Mouse (Mus musculus) brown adipose tissue, adult 24 weeks (tissue): ENCODE measurements around the gene Fut8. TPM values are rescaled to one million over a fixed set of nuclear protein-coding genes. Genes with fewer than 3 reads are reported as not detected.
"Not testable (repeated sequence)": the region's sequence is repeated elsewhere in the genome, so short reads cannot be mapped to it uniquely, and the experiment has no call there.

Experiments
- H3K27ac ChIP-seq: fragments of 200-500 bp; replicated peaks from 2 replicates; pipeline ENCODE4 v1.5.1; 2012; ENCODE audit warnings: low read depth, mild to moderate bottlenecking, low read length
- H3K4me1 ChIP-seq: fragments of 200-500 bp; 2 replicates; pipeline ENCODE4 v1.6.1; 2012; ENCODE audit warnings: low read length, mixed read lengths; ENCODE audit not compliant: control insufficient read depth, insufficient read depth, insufficient read length
- H3K4me3 ChIP-seq: fragments of 200-500 bp; 2 replicates; pipeline ENCODE4 v1.5.1; 2012; ENCODE audit warnings: low read depth, mild to moderate bottlenecking, low read length, moderate library complexity; ENCODE audit not compliant: insufficient read depth
- polyA plus RNA-seq: library from polyadenylated mRNA; stranded (reverse); fragments of >200 nt; gene quantifications from 2 replicates; pipeline ENCODE4 v1.2.4, GENCODE M21; 2012; ENCODE audit not compliant: missing spikeins, insufficient read depth, insufficient read length

Fut8 gene
- polyA plus RNA-seq, 1 experiment: 34.5 TPM

- 0 out of 2 replicates have a peak overlapping the region, but pooled peaks have one; percentile 11 for H3K4me3 ChIP-seq
- no peak overlapping the region for H3K27ac ChIP-seq
- H3K4me1 ChIP-seq: peaks cover 2% of the 10 kb centered on the region; the same call in 1 of the 2 replicates
Observed at GRCm38 (mm10) chr12:77240372-77240771, 2.4 kb downstream of the Fut8 start.

- H3K4me1 ChIP-seq: peaks cover 2% of the 10 kb centered on the region; the same call in 1 of the 2 replicates
- no peak overlapping the region for H3K27ac ChIP-seq
- no peak overlapping the region for H3K4me3 ChIP-seq
Observed at GRCm38 (mm10) chr12:77240839-77241238, 2.9 kb downstream of the Fut8 start.

- 0 out of 2 replicates have a peak, but pooled peaks cover 2% of the 10 kb centered on the region for H3K4me1 ChIP-seq
- H3K27ac ChIP-seq: no peak overlapping the region
- no peak overlapping the region for H3K4me3 ChIP-seq
Observed at GRCm38 (mm10) chr12:77262650-77263049, 24.7 kb downstream of the Fut8 start.

- H3K4me3 ChIP-seq: no peak overlapping the region
- H3K27ac ChIP-seq: no peak overlapping the region
- H3K4me1 ChIP-seq: 0 out of 2 replicates have a peak, but pooled peaks cover 2% of the 10 kb centered on the region
Observed at GRCm38 (mm10) chr12:77263816-77264215, 25.9 kb downstream of the Fut8 start.

- Histone ChIP-seq H3K27ac (no peak overlapping the region), H3K4me1 (no peaks in the 10 kb centered on the region), H3K4me3 (no peak overlapping the region)
Observed at GRCm38 (mm10) chr12:77270694-77271093, 32.8 kb downstream of the Fut8 start.

- Histone ChIP-seq H3K4me1 (no peaks in the 10 kb centered on the region; the same call in 1 of the 2 replicates), H3K27ac (no peak overlapping the region), H3K4me3 (no peak overlapping the region)
Observed at GRCm38 (mm10) chr12:77288507-77288906, 50.6 kb downstream of the Fut8 start.

- H3K27ac ChIP-seq: no peak overlapping the region
- no peak overlapping the region for H3K4me3 ChIP-seq
- H3K4me1 ChIP-seq: no peaks in the 10 kb centered on the region; the same call in 1 of the 2 replicates
Observed at GRCm38 (mm10) chr12:77291017-77291416, 53.1 kb downstream of the Fut8 start.

- H3K4me3 ChIP-seq, H3K27ac ChIP-seq, H3K4me1 ChIP-seq: not testable (repeated sequence)
Observed at GRCm38 (mm10) chr12:77291864-77292263, 53.9 kb downstream of the Fut8 start.

- Histone ChIP-seq H3K4me3 (no peak overlapping the region), H3K27ac (no peak overlapping the region), H3K4me1 (no peaks in the 10 kb centered on the region; the same call in 1 of the 2 replicates)
Observed at GRCm38 (mm10) chr12:77292375-77293258, 54.7 kb downstream of the Fut8 start.

- Histone ChIP-seq H3K27ac (no peak overlapping the region), H3K4me1 (no peaks in the 10 kb centered on the region), H3K4me3 (no peak overlapping the region)
Observed at GRCm38 (mm10) chr12:77296119-77296518, 58.2 kb downstream of the Fut8 start.

GRCm38 (mm10) chr12:77297114-77297513 lies 59.2 kb downstream of the Fut8 start:
- no peaks in the 10 kb centered on the region for H3K4me1 ChIP-seq
- H3K27ac ChIP-seq: no peak overlapping the region
- H3K4me3 ChIP-seq: no peak overlapping the region

- Histone ChIP-seq H3K4me3 (no peak overlapping the region), H3K27ac (no peak overlapping the region)
Observed at GRCm38 (mm10) chr12:77297858-77298257, 59.9 kb downstream of the Fut8 start.

GRCm38 (mm10) chr12:77302011-77302410 lies 64.1 kb downstream of the Fut8 start:
- Histone ChIP-seq H3K27ac (no peak overlapping the region), H3K4me1 (peaks cover 2% of the 10 kb centered on the region; the same call in 1 of the 2 replicates), H3K4me3 (no peak overlapping the region)

More at GRCm38 (mm10) chr12:77297858-77298257, 59.9 kb downstream of the Fut8 start:
- H3K4me1 ChIP-seq: no peaks in the 10 kb centered on the region

- Histone ChIP-seq H3K4me1 (peaks cover 2% of the 10 kb centered on the region; the same call in 1 of the 2 replicates), H3K4me3 (no peak overlapping the region), H3K27ac (no peak overlapping the region)
Observed at GRCm38 (mm10) chr12:77303367-77303766, 65.4 kb downstream of the Fut8 start.

- Histone ChIP-seq H3K27ac (no peak overlapping the region), H3K4me3 (no peak overlapping the region), H3K4me1 (peaks cover 2% of the 10 kb centered on the region; the same call in 1 of the 2 replicates)
Observed at GRCm38 (mm10) chr12:77305502-77305901, 67.6 kb downstream of the Fut8 start.
